Comparison of ENCODE assay signal across 8 mouse cellular contexts in the genomic region with DNA sequence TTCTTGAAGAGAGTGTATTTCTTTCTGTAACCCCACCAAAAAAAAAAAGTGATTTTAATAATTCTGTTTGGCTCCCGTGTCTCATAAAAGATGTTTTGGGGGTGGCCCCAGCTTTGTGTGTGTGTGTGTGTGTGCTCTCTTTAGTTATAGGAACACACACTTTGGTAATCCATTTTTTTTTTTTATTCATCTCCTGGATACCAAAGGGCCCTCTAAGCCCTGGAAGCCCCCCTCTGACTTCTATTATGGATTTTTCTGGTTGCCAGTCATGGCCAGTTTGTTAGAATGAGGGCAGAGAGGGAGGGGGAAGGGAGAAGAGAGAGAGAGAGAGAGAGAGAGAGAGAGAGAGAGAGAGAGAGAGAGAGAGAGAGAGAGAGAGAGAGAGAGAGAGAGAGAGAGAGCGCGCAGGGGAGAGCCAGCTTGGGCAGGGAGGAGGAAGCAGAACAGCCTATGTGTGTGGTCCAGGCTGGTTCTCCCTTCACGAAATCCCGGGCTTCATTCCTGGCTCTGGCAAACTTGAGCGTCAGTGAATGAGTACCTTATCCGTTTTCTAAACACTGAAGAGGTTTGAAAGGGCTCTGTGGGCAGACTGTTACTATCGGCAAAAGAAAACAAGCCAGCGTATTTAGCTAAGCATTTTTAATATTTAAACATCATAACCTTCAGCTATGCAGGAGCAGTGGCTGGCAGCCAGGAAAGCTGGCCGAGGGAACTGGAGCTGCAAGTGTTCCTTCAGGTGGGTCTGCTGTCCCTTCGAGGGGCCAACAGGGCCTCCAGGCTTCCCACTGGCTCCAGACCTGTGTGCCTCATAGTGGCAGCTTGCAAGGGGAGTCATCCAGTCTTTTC.
DNase-seq lines count a peak whose midpoint lies in the region; ATAC-seq and TF ChIP-seq lines count a peak whose summit lies in the region.

No protein-coding gene starts in this region.

- H3K4me1 ChIP-seq in E14TG2a.4 (replicated peaks; ENCODE audit: low read depth, low read length), result peaks cover 46% of the 10 kb centered on the region
- H3K4me1 ChIP-seq in embryonic facial prominence, embryonic 15.5 days, result peaks cover 50% of the 10 kb centered on the region
- H3K4me1 ChIP-seq in hindbrain, postnatal 0 days (ENCODE audit: insufficient read depth, low read length), result peaks cover 19% of the 10 kb centered on the region
- H3K4me1 ChIP-seq in midbrain, embryonic 14.5 days (ENCODE audit: control insufficient read depth, insufficient read depth, low read length), result peaks cover 10% of the 10 kb centered on the region

- peaks cover 8% of the 10 kb centered on the region; the same call in 1 of the 2 replicates for H3K9me3 ChIP-seq in E14TG2a.4 (ENCODE audit: low read length)
- no peaks in the 10 kb centered on the region for H3K9me3 ChIP-seq in embryonic facial prominence, embryonic 15.5 days (replicated peaks)
- H3K9me3 ChIP-seq in hindbrain, postnatal 0 days (ENCODE audit: low read length), result no peaks in the 10 kb centered on the region
- peaks cover 12% of the 10 kb centered on the region for H3K9me3 ChIP-seq in midbrain, embryonic 14.5 days (ENCODE audit: control insufficient read depth, low read length)

- WGBS in embryonic facial prominence, embryonic 15.5 days, result 5% methylated on average over 11 of the region's 11 CpGs
- 11% methylated on average over 11 of the region's 11 CpGs for WGBS in hindbrain, postnatal 0 days
- 4% methylated on average over 11 of the region's 11 CpGs for WGBS in midbrain, embryonic 14.5 days

- CTCF ChIA-PET in Patski (lab: Charles Lee), result interaction anchor here (0.9 to 1.9 kb wide), 5 partner anchors 9 to 120 kb away, joined by 3 to 8 read pairs (median 3); no protein-coding TSS in a partner anchor

- peak; percentile 43 for DNase-seq in Patski (ENCODE audit: low read depth, low spot score)
- DNase-seq in hindbrain, postnatal 0 days (ENCODE audit: low spot score), result peak; percentile 77
- DNase-seq in left cerebral cortex, postnatal 10 days (ENCODE audit: extremely low spot score in 1 of 2, low spot score in 2 of 2), result peak; percentile 31 to 48
- DNase-seq in midbrain, embryonic 14.5 days, result peak; percentile 71
- DNase-seq in yolk sac, embryonic 10.5 days (ENCODE audit: low spot score), result peak; percentile 69
- no peak for DNase-seq in spleen, postnatal 14 days (ENCODE audit: low spot score in 2 of 2)

- peak overlapping the region; percentile 40 for H3K4me2 ChIP-seq in embryonic facial prominence, embryonic 15.5 days (replicated peaks)
- H3K4me2 ChIP-seq in hindbrain, postnatal 0 days (ENCODE audit: low read depth, low read length), result peak overlapping the region; percentile 46
- H3K4me2 ChIP-seq in midbrain, embryonic 14.5 days (ENCODE audit: low read length), result peak overlapping the region; percentile 45

- H3K4me3 ChIP-seq in E14TG2a.4 (replicated peaks; ENCODE audit: low read length), result peak overlapping the region; percentile 64
- H3K4me3 ChIP-seq in embryonic facial prominence, embryonic 15.5 days (replicated peaks), result no peak overlapping the region
- H3K4me3 ChIP-seq in hindbrain, postnatal 0 days (ENCODE audit: low read length), result no peak overlapping the region
- H3K4me3 ChIP-seq in midbrain, embryonic 14.5 days (replicated peaks; ENCODE audit: low read depth, low read length), result no peak overlapping the region

- no peak overlapping the region for H3K9ac ChIP-seq in embryonic facial prominence, embryonic 15.5 days
- 0 out of 2 replicates have a peak overlapping the region, but pooled peaks have one; percentile 24 for H3K9ac ChIP-seq in hindbrain, postnatal 0 days (replicated peaks; ENCODE audit: low read length)
- H3K9ac ChIP-seq in midbrain, embryonic 14.5 days (replicated peaks; ENCODE audit: low read length), result peak overlapping the region; percentile 9; the same call in 1 of the 2 replicates

- in situ Hi-C loops in Patski (cut with MboI; ENCODE audit: low pct_unique_long_range_greater_than_20kb), result no loop called here

- no peaks in the 10 kb centered on the region for H3K36me3 ChIP-seq in E14TG2a.4 (ENCODE audit: insufficient read depth, low read length)
- H3K36me3 ChIP-seq in embryonic facial prominence, embryonic 15.5 days, result no peaks in the 10 kb centered on the region
- no peaks in the 10 kb centered on the region for H3K36me3 ChIP-seq in hindbrain, postnatal 0 days (ENCODE audit: insufficient read depth, low read length)
- no peaks in the 10 kb centered on the region for H3K36me3 ChIP-seq in midbrain, embryonic 14.5 days (ENCODE audit: control insufficient read depth, insufficient read depth, low read length)

- POLR2A ChIA-PET in Patski (lab: Charles Lee), result interaction anchor here (1.1 kb wide), 1 partner anchor 351 kb away, joined by 6 read pairs; no protein-coding TSS in a partner anchor

- peak overlapping the region; percentile 92 for H3K27ac ChIP-seq in embryonic facial prominence, embryonic 15.5 days (replicated peaks)
- H3K27ac ChIP-seq in hindbrain, postnatal 0 days, result peak overlapping the region; percentile 89
- peak overlapping the region; percentile 2; the same call in 1 of the 2 replicates for H3K27ac ChIP-seq in midbrain, embryonic 14.5 days (replicated peaks; ENCODE audit: low read depth, low read length)

- TF ChIP-seq CTCF in E14TG2a.4 (conservative IDR thresholded peaks at IDR 0.05; ENCODE audit: low read length) (no peak), Patski (IDR thresholded peaks at IDR 0.05) (no peak)
- TF ChIP-seq CTCF in hindbrain, postnatal 0 days (IDR thresholded peaks at IDR 0.05; ENCODE audit: low read depth), result no peak

- intact Hi-C loops in left cerebral cortex, postnatal 10 days (cut with DNase I), result no loop called here

- no peaks in the 10 kb centered on the region for H3K27me3 ChIP-seq in E14TG2a.4 (ENCODE audit: insufficient read depth, low read length)
- H3K27me3 ChIP-seq in Patski, result no peaks in the 10 kb centered on the region
- H3K27me3 ChIP-seq in embryonic facial prominence, embryonic 15.5 days, result no peaks in the 10 kb centered on the region
- no peaks in the 10 kb centered on the region; the same call in 1 of the 2 replicates for H3K27me3 ChIP-seq in hindbrain, postnatal 0 days (ENCODE audit: insufficient read depth, low read length)
- H3K27me3 ChIP-seq in midbrain, embryonic 14.5 days (ENCODE audit: control insufficient read depth, insufficient read depth, low read length), result peaks cover 38% of the 10 kb centered on the region

- peak; percentile 20 for ATAC-seq in Patski
- ATAC-seq in embryonic facial prominence, embryonic 15.5 days (ENCODE audit: insufficient number of reproducible peaks, low FRiP score, low TSS enrichment, low read depth), result peak; percentile 58; the same call in 1 of the 2 replicates
- ATAC-seq in hindbrain, postnatal 0 days, result peak; percentile 59
- peak; percentile 67; the same call in 1 of the 2 replicates for ATAC-seq in midbrain, embryonic 14.5 days (ENCODE audit: low FRiP score, low TSS enrichment)

Comparison
In these comparisons a context has a peak if more than half of its experiments do, and no peak if none do; other contexts are left out.
1. DNase-seq: peak in Patski (single experiment), hindbrain, postnatal 0 days (single experiment), left cerebral cortex, postnatal 10 days (2 of 2), midbrain, embryonic 14.5 days (single experiment) and yolk sac, embryonic 10.5 days (single experiment); none in spleen, postnatal 14 days (0 of 2).
2. H3K27ac ChIP-seq: peak in every context shown above with its lines; median percentile 92 in embryonic facial prominence, embryonic 15.5 days; 89 in hindbrain, postnatal 0 days; 2 in midbrain, embryonic 14.5 days.
3. Peak in every context shown above with its lines, with median percentiles within 50 percentile points of each other: ATAC-seq and H3K4me2 ChIP-seq.